Mouse (Mus musculus) CH12.LX (cell line): ENCODE results near the gene Ttll4. TPM values are rescaled to one million over a fixed set of nuclear protein-coding genes. Genes with fewer than 3 reads are reported as not detected.
A peak's percentile ranks its signal among the peaks of the same experiment; 100 is the strongest.

ENCODE experiments used
- DNase-seq: peaks from one replicate; pipeline ENCODE4 v3.0.0-alpha.2; 2013; ENCODE audit errors: extremely low read depth
- H3K27ac ChIP-seq: 2 replicates; pipeline ENCODE4 v1.5.1; 2012; ENCODE audit warnings: low read depth, mild to moderate bottlenecking, control low read depth, moderate library complexity; ENCODE audit not compliant: insufficient read depth
- H3K27me3 ChIP-seq: replicated peaks from 2 replicates; pipeline ENCODE3; 2012; ENCODE audit warnings: inconsistent platforms
- H3K36me3 ChIP-seq, 2 experiments: replicated peaks in 1 of 2; 2 replicates each; pipeline versions ENCODE3 to v1.6.1; 2012; ENCODE audit warnings: inconsistent platforms in 1 of 2, low read length in 1 of 2, mild to moderate bottlenecking in 1 of 2, mixed read lengths in 1 of 2, moderate library complexity in 1 of 2; ENCODE audit not compliant: control insufficient read depth in 1 of 2, insufficient read depth in 1 of 2
- H3K4me1 ChIP-seq, 2 experiments: 2 replicates each; pipeline ENCODE4 v1.6.1; 2012; ENCODE audit warnings: inconsistent platforms in 1 of 2, moderate library complexity in 1 of 2; ENCODE audit not compliant: insufficient read depth in 2 of 2, control insufficient read depth in 1 of 2
- H3K4me2 ChIP-seq: 2 replicates; pipeline ENCODE4 v1.6.1; 2012; ENCODE audit warnings: low read depth, mild to moderate bottlenecking, control low read depth; ENCODE audit not compliant: poor library complexity, insufficient read depth, severe bottlenecking
- H3K4me3 ChIP-seq, 3 experiments: fragments of 150-350 bp in 1 of 3; sonication (generic) in 1 of 3; replicated peaks in 1 of 3; 2 replicates each; pipeline versions ENCODE3 to v1.5.1; 2011 to 2012; ENCODE audit warnings: low read depth in 2 of 3, low read length in 2 of 3, mild to moderate bottlenecking in 2 of 3, moderate library complexity in 2 of 3, control low read depth in 1 of 3, improper control_type of control experiment in 1 of 3, inconsistent platforms in 1 of 3, mixed read lengths in 1 of 3; ENCODE audit not compliant: poor library complexity in 1 of 3
- H3K79me2 ChIP-seq: replicated peaks from 2 replicates; pipeline ENCODE4 v1.6.1; 2012; ENCODE audit warnings: mild to moderate bottlenecking, moderate library complexity; ENCODE audit not compliant: control insufficient read depth, poor library complexity, insufficient read depth, severe bottlenecking; ENCODE audit errors: extremely low read depth
- H3K9ac ChIP-seq: 2 replicates; pipeline ENCODE4 v1.6.1; 2012; ENCODE audit warnings: low read depth, mild to moderate bottlenecking, control low read depth, moderate library complexity; ENCODE audit not compliant: insufficient read depth
- H3K9me3 ChIP-seq: replicated peaks from 2 replicates; pipeline ENCODE3; 2012; ENCODE audit warnings: low read length, inconsistent platforms, mixed read lengths
- CHD2 ChIP-seq: IDR thresholded peaks from 2 replicates; pipeline ENCODE4 v1.6.1; 2011; ENCODE audit warnings: low read length, improper control_type of control experiment
- E2F4 ChIP-seq: IDR thresholded peaks from 2 replicates; pipeline ENCODE4 v1.6.1; 2011; ENCODE audit warnings: low read depth, low read length, improper control_type of control experiment; ENCODE audit not compliant: insufficient replicate concordance
- ELF1 ChIP-seq: IDR thresholded peaks from 2 replicates; pipeline ENCODE4 v1.6.1; 2014; ENCODE audit warnings: low read depth, mild to moderate bottlenecking, inconsistent platforms, low read length, improper control_type of control experiment
- ETS1 ChIP-seq: conservative IDR thresholded peaks from 2 replicates; pipeline ENCODE4 v1.6.1; 2012; ENCODE audit warnings: low read depth, mild to moderate bottlenecking, inconsistent platforms, low read length, improper control_type of control experiment, moderate library complexity
- IRF4 ChIP-seq: IDR thresholded peaks from 2 replicates; pipeline ENCODE4 v1.6.1; 2014; ENCODE audit warnings: low read depth, mild to moderate bottlenecking, inconsistent platforms, low read length, improper control_type of control experiment
- JUN ChIP-seq: IDR thresholded peaks from 2 replicates; pipeline ENCODE4 v1.6.1; 2011; ENCODE audit warnings: low read depth, mild to moderate bottlenecking, low read length, improper control_type of control experiment, moderate library complexity; ENCODE audit not compliant: insufficient read depth
- JUND ChIP-seq: conservative IDR thresholded peaks from 2 replicates; pipeline ENCODE4 v1.6.1; 2011; ENCODE audit warnings: low read depth, low read length, improper control_type of control experiment
- MXI1 ChIP-seq: IDR thresholded peaks from 2 replicates; pipeline ENCODE4 v1.6.1; 2011; ENCODE audit warnings: mild to moderate bottlenecking, low read depth, low read length, improper control_type of control experiment
- MYC ChIP-seq: IDR thresholded peaks from 2 replicates; pipeline ENCODE4 v1.6.1; 2011; ENCODE audit warnings: low read depth, mild to moderate bottlenecking, improper control_type of control experiment, low read length
- POLR2A ChIP-seq: IDR thresholded peaks from 2 replicates; pipeline ENCODE4 v1.6.1; 2011; ENCODE audit warnings: low read depth, mild to moderate bottlenecking, improper control_type of control experiment, low read length
- POLR2AphosphoS2 ChIP-seq: IDR thresholded peaks from 2 replicates; pipeline ENCODE4 v1.6.1; 2011; ENCODE audit warnings: low read depth, low read length, improper control_type of control experiment
- RAD21 ChIP-seq: IDR thresholded peaks from 2 replicates; pipeline ENCODE4 v1.6.1; 2011; ENCODE audit warnings: low read depth, mild to moderate bottlenecking, low read length, improper control_type of control experiment, moderate library complexity
- RCOR1 ChIP-seq: conservative IDR thresholded peaks from 2 replicates; pipeline ENCODE4 v1.6.1; 2012; ENCODE audit warnings: low read depth, mild to moderate bottlenecking, inconsistent platforms, low read length, improper control_type of control experiment
- TBP ChIP-seq: conservative IDR thresholded peaks from 2 replicates; pipeline ENCODE4 v1.6.1; 2011; ENCODE audit warnings: low read depth, low read length, improper control_type of control experiment
- UBTF ChIP-seq: IDR thresholded peaks from 2 replicates; pipeline ENCODE4 v1.6.1; 2012; ENCODE audit warnings: low read depth, mild to moderate bottlenecking, inconsistent platforms, low read length, improper control_type of control experiment, moderate library complexity
- USF1 ChIP-seq: IDR thresholded peaks from 2 replicates; pipeline ENCODE4 v1.6.1; 2014; ENCODE audit warnings: low read depth, mild to moderate bottlenecking, inconsistent platforms, low read length, improper control_type of control experiment
- USF2 ChIP-seq: conservative IDR thresholded peaks from 2 replicates; pipeline ENCODE4 v1.6.1; 2011; ENCODE audit warnings: low read depth, low read length, improper control_type of control experiment
- ZC3H11A ChIP-seq: IDR thresholded peaks from 2 replicates; pipeline ENCODE4 v1.6.1; 2012; ENCODE audit warnings: low read depth, mild to moderate bottlenecking, inconsistent platforms, low read length, improper control_type of control experiment
- ZKSCAN1 ChIP-seq: IDR thresholded peaks from 2 replicates; pipeline ENCODE4 v1.6.1; 2012; ENCODE audit warnings: low read depth, inconsistent platforms, low read length, improper control_type of control experiment, borderline replicate concordance
- ZMIZ1 ChIP-seq: IDR thresholded peaks from 2 replicates; pipeline ENCODE4 v1.6.1; 2012; ENCODE audit warnings: low read depth, mild to moderate bottlenecking, inconsistent platforms, low read length, improper control_type of control experiment
- dilution Hi-C: fragments of 300-500 bp; cut with MboI; formaldehyde crosslinking; loops from 2 replicates; pipeline ENCODE4 v1.14.3; 2020; ENCODE audit warnings: low sequenced_read_pairs; ENCODE audit not compliant: extremely low pct_unique_long_range_greater_than_20kb, extremely low pct_ligation_motif_present
- in situ Hi-C: fragments of 300-500 bp; cut with MboI; formaldehyde crosslinking; loops from 3 replicates; pipeline ENCODE4 v1.14.3; 2019; ENCODE audit warnings: low sequenced_read_pairs, low pct_ligation_motif_present, low pct_unique_long_range_greater_than_20kb, mixed read lengths
- polyA plus RNA-seq: library from polyadenylated mRNA; unstranded; fragments of >175 nt; gene quantifications from 2 replicates; pipeline ENCODE4 v1.2.1, GENCODE M21; 2012; ENCODE audit warnings: low read depth; ENCODE audit not compliant: insufficient read length
- total RNA-seq, 2 experiments: library from RNA; depleted of rRNA; stranded (reverse); fragments of 300-350 nt in 1 of 2; fragments of >200 nt in 1 of 2; gene quantifications; 2 replicates each; pipeline ENCODE4 v1.2.3; 2012 to 2014

Ttll4 gene
- total and polyA plus RNA-seq, 3 experiments = 21.8 to 85.8 (median 23.6) TPM

DNA sequence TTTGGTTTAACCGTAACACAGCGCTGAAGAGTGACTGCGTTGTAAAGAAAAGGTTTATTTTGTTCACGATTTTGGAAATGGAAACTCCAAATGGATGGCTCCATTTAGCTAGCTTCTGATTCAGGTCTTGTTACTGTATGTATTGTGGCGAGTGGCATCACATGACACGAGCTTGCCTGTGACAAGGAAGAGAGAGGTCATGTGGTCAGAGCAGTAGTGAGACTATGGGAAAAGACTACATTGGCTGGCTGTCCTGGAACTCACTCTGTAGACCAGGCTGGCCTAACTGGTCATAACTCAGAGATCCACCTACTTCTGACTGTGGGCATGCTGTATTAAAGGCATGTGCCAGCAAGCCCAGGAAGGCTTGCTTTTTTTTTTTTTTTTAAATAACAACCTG, 54.3 kb downstream of the Ttll4 start:
- dilution Hi-C loops = no loop called here

DNA sequence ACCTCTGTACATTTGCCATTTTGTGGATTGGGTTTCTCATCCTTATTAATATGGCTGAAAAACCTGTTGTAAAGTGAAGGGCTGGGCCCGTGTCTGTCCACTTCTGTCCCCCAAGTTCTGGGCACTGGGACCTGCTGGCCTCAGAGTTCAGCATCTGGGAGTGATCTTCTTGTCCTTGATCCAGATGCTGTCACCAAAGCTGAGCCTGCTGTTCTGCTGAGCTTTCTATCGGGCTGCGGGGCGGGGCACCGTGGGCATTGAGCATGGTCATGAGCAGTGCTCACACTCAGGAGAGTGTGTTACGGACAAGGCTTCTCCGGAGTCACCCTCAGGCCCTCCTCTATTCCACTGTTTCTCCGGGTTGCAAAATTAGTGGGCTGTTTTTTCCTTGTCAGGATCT, 56.6 kb downstream of the Ttll4 start:
- Histone ChIP-seq H3K4me2 (no peak overlapping the region), H3K36me3 (no peaks in the 10 kb centered on the region), H3K79me2 (no peaks in the 10 kb centered on the region), H3K9ac (no peak overlapping the region), H3K4me3 (no peak overlapping the region), H3K4me1 (peaks cover 7 to 29% of the 10 kb centered on the region in 2 experiments), H3K9me3 (no peaks in the 10 kb centered on the region), H3K27ac (no peak overlapping the region), H3K27me3 (no peaks in the 10 kb centered on the region)
- dilution Hi-C loops (no loop called here), in situ Hi-C loops (loop anchor here (5.0 kb wide), 1 partner anchor 34 kb away; no protein-coding TSS in a partner anchor)
- DNase-seq = no peak
- TF ChIP-seq UBTF (no peak), JUN (no peak), TBP (no peak)

More for the DNA sequence above, 54.3 kb downstream of the Ttll4 start:
- no peak overlapping the region for H3K4me2 ChIP-seq
- H3K9me3 ChIP-seq = no peaks in the 10 kb centered on the region
- H3K4me3 ChIP-seq = no peak overlapping the region
- H3K9ac ChIP-seq = no peak overlapping the region
- TF ChIP-seq USF1 (peak; percentile 10; the same call in 1 of the 2 replicates), ETS1 (no peak), USF2 (0 out of 2 replicates have a peak, but pooled peaks have one; percentile 6)
- no peak for DNase-seq
- H3K4me1 ChIP-seq = peaks cover 0 to 24% of the 10 kb centered on the region in 2 experiments; a peak in 3 of 4 replicates
- H3K27me3 ChIP-seq = no peaks in the 10 kb centered on the region
- no peaks in the 10 kb centered on the region for H3K36me3 ChIP-seq
- H3K27ac ChIP-seq = no peak overlapping the region
- H3K79me2 ChIP-seq = no peaks in the 10 kb centered on the region
- in situ Hi-C loops = loop anchor here (5.0 kb wide), 1 partner anchor 36 kb away; no protein-coding TSS in a partner anchor

DNA sequence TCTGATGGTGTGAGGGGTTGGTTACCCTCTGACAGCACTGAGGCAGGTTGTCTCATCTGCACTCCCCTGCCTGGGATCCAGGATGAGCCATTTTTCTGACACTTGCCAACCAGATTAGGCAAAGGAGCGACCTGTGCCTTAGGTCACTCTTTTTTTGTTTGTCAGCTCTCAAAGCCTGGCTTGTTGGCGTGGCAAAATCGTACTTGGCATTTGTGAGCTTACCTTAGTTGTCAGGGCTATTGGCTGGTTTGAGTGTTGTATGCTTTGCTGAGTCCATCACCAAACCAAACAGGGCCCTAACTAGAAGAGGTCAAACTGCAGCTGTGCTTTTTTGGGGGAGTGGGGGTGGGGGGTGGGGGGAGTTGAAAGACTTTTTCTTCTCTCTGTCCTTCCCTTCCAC, 57.7 kb downstream of the Ttll4 start:
- H3K9ac ChIP-seq = no peak overlapping the region
- H3K36me3 ChIP-seq = no peaks in the 10 kb centered on the region
- H3K9me3 ChIP-seq = no peaks in the 10 kb centered on the region
- no peak overlapping the region for H3K27ac ChIP-seq
- H3K4me2 ChIP-seq = no peak overlapping the region
- H3K4me3 ChIP-seq = no peak overlapping the region
- dilution Hi-C loops = no loop called here
- in situ Hi-C loops = loop anchor here (5.0 kb wide), 1 partner anchor 33 kb away; no protein-coding TSS in a partner anchor
- TF ChIP-seq ZMIZ1 (no peak), JUN (no peak), POLR2AphosphoS2 (no peak), MYC (no peak), IRF4 (no peak), JUND (no peak), POLR2A (no peak), E2F4 (no peak), ZKSCAN1 (no peak), MXI1 (no peak), ZC3H11A (no peak), CHD2 (no peak), ETS1 (no peak), RAD21 (no peak), ELF1 (no peak), USF2 (no peak), RCOR1 (no peak)
- TF ChIP-seq, all 38 proteins: peak for 0
- no peaks in the 10 kb centered on the region for H3K79me2 ChIP-seq
- H3K27me3 ChIP-seq = no peaks in the 10 kb centered on the region
- DNase-seq = no peak
- peaks cover 7 to 27% of the 10 kb centered on the region in 2 experiments for H3K4me1 ChIP-seq
